Mouse (Mus musculus) v-Abl transformed pro-B cells (cell line): ENCODE measurements around the gene Tmem132d.

Experiments used
- in situ Hi-C, 2 experiments: fragments of 400-800 bp; cut with MboI; formaldehyde crosslinking; loops; one replicate each; pipeline ENCODE4 v1.15.1; 2025; ENCODE audit not compliant: unreplicated experiment in 2 of 2

Tmem132d gene

DNA sequence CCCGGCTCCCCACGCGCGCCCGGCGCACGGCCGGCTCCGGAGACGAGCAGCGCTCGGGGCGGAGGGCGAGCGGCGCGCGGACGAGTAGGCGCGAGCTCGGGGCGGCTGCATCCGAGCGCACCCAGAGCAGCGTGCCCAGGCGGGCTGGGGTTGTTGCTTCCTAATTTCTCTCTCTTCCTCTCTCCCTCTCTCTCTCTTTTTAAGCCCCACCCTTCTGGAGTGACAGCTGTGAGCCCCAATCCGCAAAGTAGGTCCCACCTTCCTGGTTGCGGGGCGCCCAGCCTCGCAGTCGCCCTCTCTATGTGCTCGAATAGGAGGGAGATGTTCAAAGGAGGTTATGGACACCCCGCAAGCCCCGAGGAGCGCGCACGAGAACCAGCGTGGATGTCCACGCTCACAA is at the start of gene Tmem132d:
Gene Tmem132d (minus strand): TSS at position 162 of the 400 bp plus-strand sequence.
- in situ Hi-C loops, result no loop called here

DNA sequence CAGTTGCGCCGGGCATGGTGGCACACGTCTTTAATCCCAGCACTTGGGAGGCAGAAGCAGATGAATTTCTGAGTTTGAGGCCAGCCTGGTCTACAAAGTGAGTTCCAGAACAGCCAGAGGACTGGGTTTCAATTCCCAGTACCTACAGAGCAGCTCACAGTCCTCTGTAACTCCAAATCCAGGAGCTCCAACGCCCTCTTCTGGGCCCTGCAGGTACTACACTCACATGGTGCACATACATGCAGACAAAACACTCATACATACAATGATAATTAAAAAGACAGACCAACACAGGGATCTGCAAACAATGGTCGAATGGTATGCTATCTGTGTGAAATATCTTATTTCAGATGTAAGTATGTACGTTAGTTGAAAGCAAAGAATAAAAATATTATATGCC is 47.9 kb upstream of the Tmem132d start:
- in situ Hi-C loops, result no loop called here

- in situ Hi-C loops, result no loop called here
Observed at GRCm38 (mm10) chr5:128475372-128475771, 42.5 kb upstream of the Tmem132d start.

- in situ Hi-C loops, result no loop called here
Observed at GRCm38 (mm10) chr5:128469812-128470211, 36.9 kb upstream of the Tmem132d start.

DNA sequence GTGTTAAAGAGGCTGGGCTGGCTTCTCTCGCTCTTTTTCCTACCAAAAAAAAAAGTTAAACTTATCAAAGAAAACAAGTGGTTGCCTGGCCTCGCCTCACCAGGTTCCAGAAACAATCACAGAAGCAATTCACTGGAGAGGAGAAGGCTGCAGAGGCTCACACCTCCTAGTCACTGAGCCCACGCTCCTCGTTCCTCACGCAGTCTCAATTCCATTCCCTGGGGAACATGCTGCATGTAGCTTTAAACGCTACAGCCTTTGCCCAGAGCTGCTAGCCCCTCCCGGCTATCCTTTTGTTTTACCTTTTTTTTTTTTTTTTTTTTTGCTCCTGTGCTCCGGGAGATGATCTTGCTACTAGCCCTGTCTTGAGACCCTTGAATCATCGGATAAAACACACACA is 31.6 kb upstream of the Tmem132d start:
- in situ Hi-C loops, result no loop called here

- in situ Hi-C loops, result no loop called here
Observed at GRCm38 (mm10) chr5:128460605-128461004, 27.7 kb upstream of the Tmem132d start.

GRCm38 (mm10) chr5:128455732-128456131 is 22.9 kb upstream of the Tmem132d start:
- in situ Hi-C loops, result no loop called here

- in situ Hi-C loops, result no loop called here
Observed at GRCm38 (mm10) chr5:128452196-128452595, 19.3 kb upstream of the Tmem132d start.

- in situ Hi-C loops, result no loop called here
Observed at GRCm38 (mm10) chr5:128450808-128451207, 17.9 kb upstream of the Tmem132d start.

GRCm38 (mm10) chr5:128444876-128445275 is 12.0 kb upstream of the Tmem132d start:
- in situ Hi-C loops, result no loop called here

GRCm38 (mm10) chr5:128443848-128444247 is 11.0 kb upstream of the Tmem132d start:
- in situ Hi-C loops, result no loop called here

GRCm38 (mm10) chr5:128441121-128441520 is 8.2 kb upstream of the Tmem132d start:
- in situ Hi-C loops, result no loop called here

GRCm38 (mm10) chr5:128439828-128440227 is 7.0 kb upstream of the Tmem132d start:
- in situ Hi-C loops, result no loop called here

DNA sequence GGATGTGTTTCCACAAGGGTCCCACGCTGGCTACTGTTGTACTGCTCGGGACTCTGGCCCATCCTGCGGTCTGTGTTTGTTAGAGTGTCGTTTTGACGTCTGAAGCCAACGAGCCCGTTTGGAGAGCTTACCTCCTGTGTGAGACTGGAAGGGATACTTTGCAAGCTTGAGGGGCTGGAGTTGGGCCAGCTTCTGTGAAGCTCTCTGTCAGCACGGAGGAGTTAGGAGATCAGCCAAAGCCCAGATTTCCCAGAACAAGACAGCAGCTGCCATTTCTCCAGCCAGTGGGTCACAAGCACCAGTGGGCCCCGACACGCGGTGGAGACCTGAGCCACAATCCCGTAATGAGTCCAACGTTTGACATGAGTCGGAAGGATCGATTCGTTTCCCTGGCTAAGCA is 5.2 kb upstream of the Tmem132d start:
- in situ Hi-C loops, result no loop called here

DNA sequence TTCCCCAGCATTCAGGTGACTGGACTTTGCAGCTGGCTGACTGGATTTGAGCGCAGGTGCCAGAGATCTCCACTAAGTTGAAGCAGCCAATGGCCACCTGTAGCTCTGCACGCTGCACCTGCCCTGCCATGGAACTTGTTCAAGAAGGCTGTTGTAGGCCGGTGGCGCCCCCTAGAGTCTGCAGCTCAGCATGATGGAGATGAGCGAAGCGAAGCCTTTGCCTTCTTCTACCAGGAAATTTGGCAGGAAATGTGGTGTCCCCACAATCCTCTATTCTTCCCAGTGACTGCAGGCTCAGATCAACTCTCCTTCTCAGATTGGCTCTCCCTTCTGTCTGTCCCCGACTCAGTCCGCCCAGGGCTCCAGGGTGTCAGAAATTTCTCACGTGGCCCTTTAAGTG is 4.0 kb upstream of the Tmem132d start:
- in situ Hi-C loops, result no loop called here

DNA sequence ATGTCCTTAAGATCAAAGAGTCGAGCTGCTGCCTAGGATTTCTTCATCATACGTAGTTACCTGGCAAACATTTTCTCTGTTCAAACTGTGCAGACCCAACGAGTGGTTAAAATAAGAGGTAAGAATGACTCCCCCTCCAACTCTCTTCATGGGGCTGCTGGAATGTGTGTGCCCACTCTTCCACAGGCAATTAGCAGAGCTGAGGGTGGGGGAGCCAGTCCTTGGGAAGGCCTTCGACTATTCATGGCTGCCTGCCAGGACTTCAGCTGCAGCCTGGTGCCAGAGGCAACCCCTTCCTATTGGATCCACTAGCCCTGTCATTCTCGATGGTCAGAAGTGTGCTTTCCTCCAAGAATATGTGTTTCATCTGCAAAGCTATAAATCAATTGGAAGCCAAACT is 2.8 kb upstream of the Tmem132d start:
- in situ Hi-C loops, result no loop called here

- in situ Hi-C loops, result no loop called here
Observed at GRCm38 (mm10) chr5:128433786-128434185, 909 bp upstream of the Tmem132d start.

GRCm38 (mm10) chr5:128432422-128432821 is 455 bp downstream of the Tmem132d start:
- in situ Hi-C loops, result no loop called here

- in situ Hi-C loops, result no loop called here
Observed at GRCm38 (mm10) chr5:128424636-128425035, 8.2 kb downstream of the Tmem132d start.

GRCm38 (mm10) chr5:128424213-128424612 is 8.7 kb downstream of the Tmem132d start:
- in situ Hi-C loops, result no loop called here

DNA sequence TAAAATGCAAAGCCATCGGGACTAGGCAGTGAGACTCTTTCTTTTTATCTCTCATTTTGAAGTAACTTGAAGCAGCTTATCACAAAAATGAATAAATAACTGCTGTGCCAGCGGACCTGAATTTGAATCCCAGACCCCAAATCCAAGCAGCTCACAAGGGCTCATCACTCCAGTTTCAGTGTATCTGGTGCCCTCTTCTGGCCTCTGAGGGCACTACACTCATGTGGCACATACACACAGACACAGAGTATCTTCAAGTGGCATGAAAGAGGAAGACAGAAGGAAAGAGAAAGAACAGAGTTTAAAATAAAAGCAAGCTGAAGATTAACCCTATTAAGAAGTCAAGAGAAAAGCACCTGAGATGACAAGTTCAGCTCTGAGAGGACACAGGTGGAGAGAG is 10.8 kb downstream of the Tmem132d start:
- in situ Hi-C loops, result no loop called here

- in situ Hi-C loops, result no loop called here
Observed at GRCm38 (mm10) chr5:128418149-128418710, 14.6 kb downstream of the Tmem132d start.

DNA sequence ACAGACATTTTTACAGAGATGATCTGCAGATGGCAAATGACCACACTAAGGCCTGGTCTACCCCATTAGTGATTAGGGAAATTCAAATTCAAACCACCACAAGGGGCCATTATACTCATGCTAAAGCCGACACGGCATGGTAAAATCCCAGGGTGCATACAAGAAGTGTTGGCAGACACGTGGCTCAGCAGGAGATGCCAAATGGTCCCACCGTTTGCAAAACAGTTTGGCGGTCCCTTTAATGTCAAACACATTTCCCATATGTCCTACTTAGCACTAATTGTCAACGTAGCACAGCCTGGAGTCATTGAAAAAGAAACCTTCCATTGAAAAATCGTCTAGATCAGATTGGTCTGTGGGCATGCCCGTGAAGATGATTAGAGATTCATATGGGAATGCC is 18.8 kb downstream of the Tmem132d start:
- in situ Hi-C loops, result no loop called here
